Mouse (Mus musculus): ENCODE measurements around the gene Commd3. TPM values are rescaled to one million over a fixed set of nuclear protein-coding genes. Genes with fewer than 3 reads are reported as not detected.

Commd3 gene
- 286 TPM for polyA plus RNA-seq (2014; fragmentation: Illumina TruSeq; extraction: RNeasy Lipid Tissue Mini Kit (QIAGEN cat#74804); ENCODE audit: low read depth, low replicate concordance)

DNA sequence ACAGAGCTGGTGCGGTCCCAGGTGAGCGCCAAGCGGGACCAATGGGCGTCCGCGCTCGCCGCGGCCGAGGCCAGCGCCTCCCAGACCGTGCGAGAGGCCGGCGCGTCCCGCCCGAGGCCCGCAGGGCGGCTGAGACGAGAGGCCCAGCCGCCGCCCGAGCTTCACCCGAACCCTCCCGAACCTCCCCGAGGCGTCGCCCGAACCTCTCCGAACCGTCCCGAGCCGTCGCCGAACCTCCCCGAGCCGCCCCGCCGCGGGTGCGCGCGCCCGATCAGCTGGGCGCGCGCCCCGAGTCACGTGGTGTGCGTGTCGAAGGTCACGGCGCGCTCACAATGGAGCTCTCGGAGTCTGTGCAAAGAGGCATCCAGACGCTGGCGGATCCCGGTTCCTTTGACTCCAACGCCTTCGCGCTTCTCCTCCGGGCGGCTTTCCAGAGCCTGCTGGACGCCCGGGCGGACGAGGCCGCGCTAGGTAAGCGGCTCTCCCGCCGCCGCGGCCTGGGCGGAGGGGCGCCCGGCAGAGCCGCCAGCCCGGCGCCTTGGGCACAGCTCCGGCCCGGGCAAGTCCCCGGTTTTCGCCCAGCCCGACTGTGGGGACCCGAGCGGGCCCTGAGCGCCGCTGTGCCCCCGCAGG lies at the start of gene Commd3:
TSS of gene Commd3 (plus strand) at position 252 of the 633 bp plus-strand sequence.

DNA sequence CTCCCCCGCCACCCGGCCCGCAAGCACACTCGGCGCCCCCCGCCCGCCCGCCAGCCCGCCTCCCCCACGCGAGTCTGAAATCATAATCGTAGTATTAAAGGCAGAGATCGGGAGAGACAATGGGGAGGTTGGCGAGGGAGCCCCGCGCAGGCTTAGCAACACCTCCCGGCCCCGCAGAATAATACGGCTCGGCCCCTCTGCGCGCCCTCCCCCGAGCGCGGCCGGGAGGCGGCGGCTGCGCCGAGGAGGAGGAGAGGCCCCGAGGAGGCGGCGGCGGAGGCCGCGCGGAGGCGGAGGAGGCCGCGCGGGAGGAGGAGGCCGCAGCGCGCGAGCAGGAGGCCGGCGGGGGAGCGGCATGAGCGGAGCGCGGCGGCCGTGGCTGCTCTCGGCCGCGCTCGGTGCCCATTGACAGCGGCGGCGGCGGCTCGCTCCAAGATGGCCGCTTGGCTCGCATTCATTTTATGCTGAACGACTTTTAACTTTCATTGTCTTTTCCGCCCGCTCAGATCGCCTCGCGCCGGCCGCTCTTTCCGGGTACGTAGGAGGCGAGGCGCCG lies 4.8 kb downstream of the Commd3 start, which contains the start of gene Bmi1:
TSS of gene Bmi1 (plus strand) at position 83 of the 556 bp plus-strand sequence.

DNA sequence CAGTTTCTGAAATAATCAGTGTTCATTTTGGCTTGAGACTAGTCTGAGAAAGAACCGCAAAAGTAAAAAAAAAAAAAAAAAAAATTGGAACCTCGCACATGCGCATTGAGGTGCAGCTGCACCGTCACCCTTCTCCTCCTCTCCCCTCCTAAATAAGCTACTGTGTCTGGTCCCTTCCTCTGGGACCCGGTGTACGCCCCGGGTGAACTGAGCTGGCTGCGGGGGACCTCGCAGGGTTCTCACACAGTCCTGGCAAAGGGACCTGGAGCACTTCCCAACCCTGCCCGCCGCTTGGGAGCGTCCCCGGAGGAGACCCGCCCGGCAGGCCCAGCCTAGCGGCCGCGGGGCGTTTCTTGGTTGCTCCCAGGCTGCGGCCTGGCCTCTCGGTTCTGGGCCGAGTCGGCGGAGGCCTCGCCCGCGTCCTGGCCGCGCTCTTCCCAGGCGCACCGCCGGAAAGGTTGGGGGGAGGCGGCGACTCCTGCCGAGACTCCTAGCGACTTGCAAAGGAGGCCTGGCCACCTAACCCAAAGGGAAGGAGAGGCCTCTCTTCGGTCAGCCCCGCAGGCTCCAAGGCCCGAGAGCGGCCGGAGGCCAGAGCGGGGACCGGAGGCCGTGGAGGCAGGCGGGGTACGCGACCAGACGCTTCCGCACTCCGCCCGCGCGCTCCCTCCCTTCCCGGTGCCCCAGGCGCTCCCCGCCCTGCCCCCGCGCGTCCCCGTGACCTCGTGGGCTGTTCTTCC lies 21.9 kb downstream of the Commd3 start, which contains the start of gene Spag6:
TSS of gene Spag6 (plus strand) at position 162 of the 740 bp plus-strand sequence.

Other genes with a start within 250 kb of the Commd3 start
- 44.6 TPM for gene Bmi1, start 4.6 kb downstream of the Commd3 start, polyA plus RNA-seq (2014; fragmentation: Illumina TruSeq; extraction: RNeasy Lipid Tissue Mini Kit (QIAGEN cat#74804); ENCODE audit: low read depth, low replicate concordance)
- not detected for gene Spag6, start 21.6 kb downstream of the Commd3 start, polyA plus RNA-seq (2014; fragmentation: Illumina TruSeq; extraction: RNeasy Lipid Tissue Mini Kit (QIAGEN cat#74804); ENCODE audit: low read depth, low replicate concordance)

Measured in liver, adult 10 weeks (tissue).